Mouse (Mus musculus): Measurements from ENCODE around the gene Tom1l2.

Tom1l2 gene

GRCm38 (mm10) chr11:60345868-60346267 lies 6.8 kb downstream of the Tom1l2 start:
- DNase-seq: no peak

GRCm38 (mm10) chr11:60339361-60339760 lies 13.3 kb downstream of the Tom1l2 start:
- no peak for DNase-seq

GRCm38 (mm10) chr11:60338291-60338690 lies 14.4 kb downstream of the Tom1l2 start:
- peak; percentile 73 to 75 for DNase-seq

- DNase-seq: no peak
Observed at GRCm38 (mm10) chr11:60335771-60336170, 16.9 kb downstream of the Tom1l2 start.

GRCm38 (mm10) chr11:60334124-60334523 lies 18.6 kb downstream of the Tom1l2 start:
- no peak for DNase-seq

GRCm38 (mm10) chr11:60333461-60333860 lies 19.2 kb downstream of the Tom1l2 start:
- DNase-seq: no peak

GRCm38 (mm10) chr11:60330551-60330950 lies 22.2 kb downstream of the Tom1l2 start:
- no peak for DNase-seq

GRCm38 (mm10) chr11:60323731-60324130 lies 29.0 kb downstream of the Tom1l2 start:
- no peak for DNase-seq

GRCm38 (mm10) chr11:60321438-60321837 lies 31.3 kb downstream of the Tom1l2 start:
- DNase-seq: no peak

- DNase-seq: no peak
Observed at GRCm38 (mm10) chr11:60320426-60321037, 32.2 kb downstream of the Tom1l2 start.

- peak in 1 of 2 experiments; percentile 62 for DNase-seq
Observed at GRCm38 (mm10) chr11:60319257-60320066, 33.2 kb downstream of the Tom1l2 start.

GRCm38 (mm10) chr11:60318716-60319115 lies 34.0 kb downstream of the Tom1l2 start:
- no peak for DNase-seq

GRCm38 (mm10) chr11:60317376-60318102 lies 35.2 kb downstream of the Tom1l2 start:
- no peak for DNase-seq

- DNase-seq: no peak
Observed at GRCm38 (mm10) chr11:60316883-60317282, 35.8 kb downstream of the Tom1l2 start.

- peak; percentile 50 to 61 for DNase-seq
Observed at GRCm38 (mm10) chr11:60316250-60316649, 36.5 kb downstream of the Tom1l2 start.

GRCm38 (mm10) chr11:60311025-60311854 lies 41.5 kb downstream of the Tom1l2 start:
- peak; percentile 82 to 88 for DNase-seq

GRCm38 (mm10) chr11:60309875-60310274 lies 42.8 kb downstream of the Tom1l2 start:
- DNase-seq: no peak

GRCm38 (mm10) chr11:60308506-60309116 lies 44.1 kb downstream of the Tom1l2 start:
- peak; percentile 74 to 83 for DNase-seq

GRCm38 (mm10) chr11:60308061-60308460 lies 44.6 kb downstream of the Tom1l2 start:
- DNase-seq: no peak

- DNase-seq: peak; percentile 50 to 59
Observed at GRCm38 (mm10) chr11:60307375-60307825, 45.3 kb downstream of the Tom1l2 start.

- DNase-seq: peak; percentile 69 to 73
Observed at GRCm38 (mm10) chr11:60306834-60307233, 45.9 kb downstream of the Tom1l2 start.

GRCm38 (mm10) chr11:60305611-60306010 lies 47.1 kb downstream of the Tom1l2 start:
- no peak for DNase-seq

Data from kidney, postnatal 4 days (tissue).